Mouse (Mus musculus) ovary, adult 18-20 months (tissue): ENCODE results near the gene Arl5b.

Experiments
- DNase-seq: peaks from one replicate; pipeline ENCODE4 v3.0.0; 2022; ENCODE audit warnings: low spot score, mixed read lengths

Gene Arl5b

DNA sequence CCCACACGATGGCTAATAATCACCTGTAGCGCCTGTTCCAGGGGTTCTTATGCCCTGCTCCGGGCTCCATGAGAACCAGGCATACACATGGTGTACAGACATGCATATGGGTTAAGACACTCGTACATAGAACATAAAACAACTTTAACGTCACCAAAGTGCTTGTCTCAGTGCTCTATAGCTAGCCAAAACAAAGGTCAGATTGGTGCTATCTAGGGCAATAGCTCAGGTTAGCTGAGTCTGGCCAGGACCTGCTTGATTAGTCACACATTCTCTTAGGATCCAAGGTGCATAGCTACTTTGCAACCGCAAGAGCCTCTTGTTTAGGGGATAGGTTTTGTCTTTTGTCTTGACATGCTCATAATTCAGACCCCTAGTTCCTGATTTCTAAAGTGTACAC, 63.5 kb downstream of the Arl5b start:
- no peak for DNase-seq

DNA sequence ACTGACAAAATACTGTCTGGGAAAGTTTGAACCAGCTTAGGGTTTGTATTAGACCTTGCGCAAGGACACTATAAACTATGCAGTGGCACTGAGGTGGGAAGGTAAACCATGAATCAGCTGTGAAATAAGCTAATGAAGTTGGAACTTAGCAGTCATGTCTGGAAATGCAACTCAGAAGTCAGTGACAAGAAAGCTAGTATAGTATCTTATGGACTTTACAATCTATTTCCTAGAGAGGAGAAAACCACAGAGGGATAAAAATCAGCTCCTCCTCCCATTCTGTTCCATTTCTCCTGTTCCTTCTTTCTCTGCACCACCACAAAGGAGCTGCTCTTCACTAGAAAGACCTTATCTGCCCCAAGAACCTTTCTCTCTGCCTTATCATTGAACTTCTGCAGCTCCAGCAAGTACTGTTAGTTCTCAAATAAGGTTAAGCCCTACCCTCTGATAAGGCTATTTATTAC, 72.1 kb downstream of the Arl5b start:
- DNase-seq: no peak
